Mouse (Mus musculus): ENCODE data around the gene Cort. TPM values are rescaled to one million over a fixed set of nuclear protein-coding genes. Genes with fewer than 3 reads are reported as not detected.

Gene Cort
- polyA plus RNA-seq, 1 experiment from 2014 or later: 0.19 TPM

GRCm38 (mm10) chr4:149075871-149076575, 50.5 kb downstream of the Cort start:
- 0 out of 2 replicates have a peak overlapping the region, but pooled peaks have one; percentile 4 for H3K27ac ChIP-seq (replicated peaks)

GRCm38 (mm10) chr4:149075073-149075472, 51.5 kb downstream of the Cort start:
- WGBS: 96% methylated on average over 13 of the region's 13 CpGs

More at GRCm38 (mm10) chr4:149075871-149076575, 50.5 kb downstream of the Cort start:
- no peak overlapping the region for H3K4me3 ChIP-seq
- peaks cover 28% of the 10 kb centered on the region for H3K4me1 ChIP-seq
- H3K27me3 ChIP-seq (ENCODE audit: low read depth, poor library complexity, severe bottlenecking): no peaks in the 10 kb centered on the region
- H3K9me3 ChIP-seq (replicated peaks): no peaks in the 10 kb centered on the region
- DNase-seq (ENCODE audit: low spot score): peak; percentile 61
- peaks cover 37% of the 10 kb centered on the region for H3K36me3 ChIP-seq
- 37% methylated on average over 10 of the region's 10 CpGs for WGBS

More at GRCm38 (mm10) chr4:149075073-149075472, 51.5 kb downstream of the Cort start:
- H3K27ac ChIP-seq (replicated peaks): no peak overlapping the region
- no peaks in the 10 kb centered on the region for H3K9me3 ChIP-seq (replicated peaks)
- peaks cover 28% of the 10 kb centered on the region for H3K4me1 ChIP-seq
- H3K36me3 ChIP-seq: peaks cover 37% of the 10 kb centered on the region
- no peak overlapping the region for H3K4me3 ChIP-seq
- H3K27me3 ChIP-seq (ENCODE audit: low read depth, poor library complexity, severe bottlenecking): no peaks in the 10 kb centered on the region
- no peak for DNase-seq (ENCODE audit: low spot score)

Other genes with a start within 250 kb of the Cort start
- 56.6 and 57.3 TPM in 2 replicates for gene Pex14, start 26.9 kb downstream of the Cort start, polyA plus RNA-seq (2016; fragmentation: Nextera tagmentation; extraction: Ambion mirVana)
- gene Dffa, start 22.6 kb downstream of the Cort start, polyA plus RNA-seq (2016; fragmentation: Nextera tagmentation; extraction: Ambion mirVana): 32.4 and 34.4 TPM in 2 replicates
- gene Cenps, start 10.9 kb upstream of the Cort start, polyA plus RNA-seq (2016; fragmentation: Nextera tagmentation; extraction: Ambion mirVana): 59.4 and 72.8 TPM in 2 replicates
- gene Pgd, start 40.0 kb upstream of the Cort start, polyA plus RNA-seq (2016; fragmentation: Nextera tagmentation; extraction: Ambion mirVana): 168 TPM in 2 replicates
- 63.4 and 82.4 TPM in 2 replicates for gene Kif1b, start 180.9 kb upstream of the Cort start, polyA plus RNA-seq (2016; fragmentation: Nextera tagmentation; extraction: Ambion mirVana)

Data from midbrain, embryonic 10.5 days (tissue).